Mouse (Mus musculus) MEL (cell line): ENCODE results near the gene Cfap58.

Experiments
- CHD1 ChIP-seq: IDR thresholded peaks from 2 replicates; pipeline ENCODE4 v1.6.1; 2012; ENCODE audit warnings: low read depth, mild to moderate bottlenecking, inconsistent platforms, low read length, improper control_type of control experiment
- MAX ChIP-seq: IDR thresholded peaks from 2 replicates; pipeline ENCODE4 v1.6.1; 2011; ENCODE audit warnings: low read length, improper control_type of control experiment

DNA sequence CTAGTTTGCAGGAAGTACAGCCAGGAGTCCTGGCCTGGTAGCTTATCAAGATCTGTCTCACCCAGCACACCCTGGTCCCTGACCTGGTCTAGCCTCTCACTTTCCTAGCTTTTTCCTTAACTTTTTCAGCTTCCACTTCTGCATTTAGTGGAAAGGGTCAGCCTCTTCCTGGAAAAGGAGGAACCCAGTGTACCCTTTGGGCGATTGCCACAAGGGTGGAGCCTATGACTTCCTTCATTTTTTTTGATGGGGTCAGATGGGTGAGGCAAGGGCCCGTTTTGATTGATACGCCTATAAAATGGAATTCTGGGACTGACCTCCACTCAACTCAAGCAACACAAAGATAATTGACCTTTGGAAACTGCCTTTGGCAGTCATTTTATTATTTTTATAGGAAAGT, 111.9 kb downstream of the Cfap58 start:
- TF ChIP-seq CHD1 (no peak), MAX (no peak)
